Mouse (Mus musculus) MEL (cell line): ENCODE measurements at regions not wholly inside any gene's neighbourhood (a gene's known extent, or its start where the extent isn't known, plus 50 kb on each side); places are given as distances from the start of the nearest gene placed in this dataset.

Source experiments
- DNase-seq: peaks from one replicate; pipeline ENCODE4 v3.0.0; 2011; ENCODE audit warnings: low read depth, low spot score
- H3K27ac ChIP-seq: 2 replicates; pipeline ENCODE4 v1.5.1; 2012; ENCODE audit warnings: low read depth, mild to moderate bottlenecking, control low read depth, low read length, moderate library complexity; ENCODE audit not compliant: control insufficient read depth
- H3K27me3 ChIP-seq, 2 experiments: fragments of 150-350 bp in 1 of 2; sonication (generic) in 1 of 2; 2 replicates each; pipeline ENCODE4 v1.6.1; 2012; ENCODE audit warnings: low read length in 2 of 2, mild to moderate bottlenecking in 2 of 2, improper control_type of control experiment in 1 of 2, moderate library complexity in 1 of 2; ENCODE audit not compliant: insufficient read depth in 2 of 2, control insufficient read depth in 1 of 2
- H3K36me3 ChIP-seq, 2 experiments: 2 replicates each; pipeline ENCODE4 v1.6.1; 2012 to 2014; ENCODE audit warnings: low read length in 2 of 2, improper control_type of control experiment in 1 of 2, inconsistent platforms in 1 of 2, mild to moderate bottlenecking in 1 of 2; ENCODE audit not compliant: insufficient read depth in 2 of 2, control insufficient read depth in 1 of 2
- H3K4me1 ChIP-seq, 2 experiments: fragments of 150-350 bp in 1 of 2; sonication (generic) in 1 of 2; 2 replicates each; pipeline ENCODE4 v1.6.1; 2012; ENCODE audit warnings: low read length in 2 of 2, improper control_type of control experiment in 1 of 2, mild to moderate bottlenecking in 1 of 2; ENCODE audit not compliant: insufficient read depth in 2 of 2, control insufficient read depth in 1 of 2
- H3K4me3 ChIP-seq, 2 experiments: fragments of 150-350 bp in 1 of 2; sonication (generic) in 1 of 2; 2 replicates each; pipeline ENCODE4 v1.5.1; 2012; ENCODE audit warnings: low read depth in 2 of 2, low read length in 2 of 2, mild to moderate bottlenecking in 2 of 2, moderate library complexity in 2 of 2, control low read depth in 1 of 2, improper control_type of control experiment in 1 of 2; ENCODE audit not compliant: control insufficient read depth in 1 of 2, insufficient read depth in 1 of 2
- H3K79me2 ChIP-seq: 2 replicates; pipeline ENCODE4 v1.6.1; 2012; ENCODE audit warnings: mild to moderate bottlenecking, low read length, moderate library complexity; ENCODE audit not compliant: control insufficient read depth, poor library complexity, insufficient read depth
- H3K9ac ChIP-seq: 2 replicates; pipeline ENCODE4 v1.6.1; 2012; ENCODE audit warnings: low read depth, mild to moderate bottlenecking, control low read depth, low read length, moderate library complexity; ENCODE audit not compliant: control insufficient read depth, poor library complexity, severe bottlenecking
- H3K9me3 ChIP-seq: fragments of 150-350 bp; sonication (generic); replicated peaks from 2 replicates; pipeline ENCODE4 v1.6.1; 2012; ENCODE audit warnings: mild to moderate bottlenecking, low read length, improper control_type of control experiment, moderate library complexity; ENCODE audit not compliant: insufficient read depth
- BHLHE40 ChIP-seq: IDR thresholded peaks from 2 replicates; pipeline ENCODE4 v1.6.1; 2012; ENCODE audit warnings: low read depth, mild to moderate bottlenecking, inconsistent platforms, low read length, improper control_type of control experiment, borderline replicate concordance
- CHD2 ChIP-seq: IDR thresholded peaks from 2 replicates; pipeline ENCODE4 v1.6.1; 2011; ENCODE audit warnings: low read length, improper control_type of control experiment
- E2F4 ChIP-seq: IDR thresholded peaks from 2 replicates; pipeline ENCODE4 v1.6.1; 2011; ENCODE audit warnings: low read depth, low read length, improper control_type of control experiment, borderline replicate concordance
- ELF1 ChIP-seq: IDR thresholded peaks from 2 replicates; pipeline ENCODE4 v1.6.1; 2014; ENCODE audit warnings: low read depth, mild to moderate bottlenecking, inconsistent platforms, low read length, improper control_type of control experiment, moderate library complexity
- EP300 ChIP-seq, 2 experiments: IDR thresholded peaks; 2 replicates each; pipeline ENCODE4 v1.6.1; 2011; ENCODE audit warnings: improper control_type of control experiment in 2 of 2, low read length in 2 of 2, low read depth in 1 of 2, mild to moderate bottlenecking in 1 of 2
- ETS1 ChIP-seq: IDR thresholded peaks from 2 replicates; pipeline ENCODE4 v1.6.1; 2012; ENCODE audit warnings: low read depth, mild to moderate bottlenecking, inconsistent platforms, low read length, improper control_type of control experiment, moderate library complexity
- GABPA ChIP-seq: IDR thresholded peaks from 2 replicates; pipeline ENCODE4 v1.6.1; 2012; ENCODE audit warnings: low read depth, mild to moderate bottlenecking, inconsistent platforms, low read length, improper control_type of control experiment, moderate library complexity
- JUND ChIP-seq: IDR thresholded peaks from 2 replicates; pipeline ENCODE4 v1.6.1; 2011; ENCODE audit warnings: low read depth, mild to moderate bottlenecking, improper control_type of control experiment, low read length
- KAT2A ChIP-seq: conservative IDR thresholded peaks from 2 replicates; pipeline ENCODE4 v1.6.1; 2012; ENCODE audit warnings: low read depth, low read length, improper control_type of control experiment, inconsistent platforms
- MAFK ChIP-seq: IDR thresholded peaks from 2 replicates; pipeline ENCODE4 v1.6.1; 2011; ENCODE audit warnings: low read depth, mild to moderate bottlenecking, low read length, improper control_type of control experiment, borderline replicate concordance
- MAZ ChIP-seq: IDR thresholded peaks from 2 replicates; pipeline ENCODE4 v1.6.1; 2012; ENCODE audit warnings: low read depth, mild to moderate bottlenecking, inconsistent platforms, low read length, improper control_type of control experiment
- MEF2A ChIP-seq: IDR thresholded peaks from 2 replicates; pipeline ENCODE4 v1.6.1; 2014; ENCODE audit warnings: low read depth, mild to moderate bottlenecking, inconsistent platforms, low read length, improper control_type of control experiment; ENCODE audit not compliant: poor library complexity, insufficient replicate concordance, severe bottlenecking; ENCODE audit errors: extremely low read depth
- MXI1 ChIP-seq: IDR thresholded peaks from 2 replicates; pipeline ENCODE4 v1.6.1; 2011; ENCODE audit warnings: mild to moderate bottlenecking, low read depth, low read length, improper control_type of control experiment
- MYC ChIP-seq: IDR thresholded peaks from 2 replicates; pipeline ENCODE4 v1.6.1; 2011; ENCODE audit warnings: low read depth, mild to moderate bottlenecking, low read length, improper control_type of control experiment, moderate library complexity
- NELFE ChIP-seq: IDR thresholded peaks from 2 replicates; pipeline ENCODE4 v1.6.1; 2011; ENCODE audit warnings: low read depth, low read length, improper control_type of control experiment
- POLR2AphosphoS2 ChIP-seq: IDR thresholded peaks from 2 replicates; pipeline ENCODE4 v1.6.1; 2011; ENCODE audit warnings: low read length, improper control_type of control experiment
- RAD21 ChIP-seq: IDR thresholded peaks from 2 replicates; pipeline ENCODE4 v1.6.1; 2011; ENCODE audit warnings: mild to moderate bottlenecking, low read depth, low read length, improper control_type of control experiment
- RCOR1 ChIP-seq: IDR thresholded peaks from 2 replicates; pipeline ENCODE4 v1.6.1; 2012; ENCODE audit warnings: low read depth, mild to moderate bottlenecking, inconsistent platforms, low read length, improper control_type of control experiment
- SMC3 ChIP-seq: IDR thresholded peaks from 2 replicates; pipeline ENCODE4 v1.6.1; 2011; ENCODE audit warnings: low read depth, low read length, improper control_type of control experiment
- TCF12 ChIP-seq: IDR thresholded peaks from 2 replicates; pipeline ENCODE4 v1.6.1; 2014; ENCODE audit warnings: low read depth, mild to moderate bottlenecking, inconsistent platforms, low read length, improper control_type of control experiment, moderate library complexity
- UBTF ChIP-seq: IDR thresholded peaks from 2 replicates; pipeline ENCODE4 v1.6.1; 2012; ENCODE audit warnings: low read depth, mild to moderate bottlenecking, inconsistent platforms, low read length, improper control_type of control experiment, moderate library complexity, borderline replicate concordance; ENCODE audit not compliant: insufficient read depth
- USF1 ChIP-seq: IDR thresholded peaks from 2 replicates; pipeline ENCODE4 v1.6.1; 2014; ENCODE audit warnings: low read depth, mild to moderate bottlenecking, inconsistent platforms, low read length, improper control_type of control experiment, moderate library complexity
- ZMIZ1 ChIP-seq: IDR thresholded peaks from 2 replicates; pipeline ENCODE4 v1.6.1; 2012; ENCODE audit warnings: low read depth, mild to moderate bottlenecking, inconsistent platforms, low read length, improper control_type of control experiment, moderate library complexity
- ZNF384 ChIP-seq: IDR thresholded peaks from 2 replicates; pipeline ENCODE4 v1.6.1; 2012; ENCODE audit warnings: low read depth, mild to moderate bottlenecking, inconsistent platforms, low read length, improper control_type of control experiment

- Histone ChIP-seq H3K9me3 (no peaks in the 10 kb centered on the region), H3K27me3 (no peaks in the 10 kb centered on the region), H3K4me1 (no peaks in the 10 kb centered on the region), H3K36me3 (no peaks in the 10 kb centered on the region), H3K79me2 (no peaks in the 10 kb centered on the region), H3K4me3 (no peak overlapping the region), H3K9ac (no peak overlapping the region), H3K27ac (no peak overlapping the region)
- no peak for TF ChIP-seq POLR2AphosphoS2
- no peak for TF ChIP-seq TCF12
- no peak for TF ChIP-seq MXI1
- no peak for TF ChIP-seq EP300 (IDR thresholded peaks at IDR 0.05; ENCODE audit: low read depth in 1 of 2, low read length in 2 of 2)
- no peak for TF ChIP-seq NELFE
- no peak for TF ChIP-seq MEF2A
- no peak for DNase-seq
Measured at GRCm38 (mm10) chr16:77315354-77315753, 286.5 kb downstream of the Gm11146 start.

GRCm38 (mm10) chr16:77313195-77313594 is 288.7 kb downstream of the Gm11146 start:
- no peak overlapping the region for H3K27ac ChIP-seq
- no peaks in the 10 kb centered on the region for H3K79me2 ChIP-seq
- no peak overlapping the region for H3K9ac ChIP-seq
- no peaks in the 10 kb centered on the region for H3K9me3 ChIP-seq
- TF ChIP-seq ZMIZ1 = no peak
- TF ChIP-seq USF1 = no peak
- TF ChIP-seq MAZ = no peak
- no peak for TF ChIP-seq MYC
- no peak for TF ChIP-seq RAD21
- TF ChIP-seq MEF2A = no peak
- no peak for TF ChIP-seq KAT2A
- TF ChIP-seq ELF1 = no peak
- TF ChIP-seq GABPA = no peak
- no peak for TF ChIP-seq ETS1
- TF ChIP-seq CHD2 = no peak
- no peak for TF ChIP-seq E2F4
- TF ChIP-seq ZNF384 = no peak
- TF ChIP-seq RCOR1 = no peak
- no peak for TF ChIP-seq JUND
- no peak for TF ChIP-seq SMC3
- TF ChIP-seq MAFK = no peak
- no peak for TF ChIP-seq UBTF
- no peak for TF ChIP-seq BHLHE40
- TF ChIP-seq, all 39 proteins: peak for 0
- DNase-seq = no peak
- Histone ChIP-seq H3K27me3 (no peaks in the 10 kb centered on the region), H3K4me3 (no peak overlapping the region), H3K4me1 (no peaks in the 10 kb centered on the region), H3K36me3 (no peaks in the 10 kb centered on the region)
